Mouse (Mus musculus): ENCODE measurements around the gene Fam216a.

The Fam216a gene

DNA sequence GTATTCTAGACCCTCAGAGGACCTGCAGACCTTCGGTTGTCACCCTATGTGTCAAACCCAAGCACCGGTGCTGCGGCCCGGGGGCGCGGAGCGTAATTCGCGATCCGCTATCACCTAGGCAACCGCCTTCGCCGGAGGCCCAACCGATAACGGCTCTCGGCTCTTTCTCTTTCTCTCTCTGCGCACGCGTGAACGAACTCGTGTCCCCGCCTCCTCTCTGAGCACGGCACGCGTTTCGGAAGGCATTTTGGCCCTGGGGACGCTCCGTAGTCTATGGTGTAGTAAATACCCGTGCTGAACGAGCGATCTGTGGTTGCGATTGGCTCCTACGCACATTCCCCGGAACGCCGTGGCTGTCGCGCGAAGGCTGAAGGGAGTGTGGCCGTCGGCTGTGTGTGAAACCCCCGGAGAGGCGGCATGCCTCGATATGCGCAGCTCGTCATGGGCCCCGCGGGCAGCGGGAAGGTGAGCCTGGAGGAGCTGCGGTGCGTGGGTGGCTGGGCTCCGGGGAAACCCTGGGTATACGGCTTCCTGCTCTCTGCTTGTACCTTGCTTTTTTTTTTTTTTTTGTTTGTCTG, at the start of gene Fam216a:
Gene Fam216a, minus strand, starts transcription at position 173 of the 578 bp plus-strand sequence.
- peak; percentile 92; the same call in 1 of the 2 replicates for TF ChIP-seq GATA4 (IDR thresholded peaks at IDR 0.05; ENCODE audit: insufficient replicate concordance, low read length)

DNA sequence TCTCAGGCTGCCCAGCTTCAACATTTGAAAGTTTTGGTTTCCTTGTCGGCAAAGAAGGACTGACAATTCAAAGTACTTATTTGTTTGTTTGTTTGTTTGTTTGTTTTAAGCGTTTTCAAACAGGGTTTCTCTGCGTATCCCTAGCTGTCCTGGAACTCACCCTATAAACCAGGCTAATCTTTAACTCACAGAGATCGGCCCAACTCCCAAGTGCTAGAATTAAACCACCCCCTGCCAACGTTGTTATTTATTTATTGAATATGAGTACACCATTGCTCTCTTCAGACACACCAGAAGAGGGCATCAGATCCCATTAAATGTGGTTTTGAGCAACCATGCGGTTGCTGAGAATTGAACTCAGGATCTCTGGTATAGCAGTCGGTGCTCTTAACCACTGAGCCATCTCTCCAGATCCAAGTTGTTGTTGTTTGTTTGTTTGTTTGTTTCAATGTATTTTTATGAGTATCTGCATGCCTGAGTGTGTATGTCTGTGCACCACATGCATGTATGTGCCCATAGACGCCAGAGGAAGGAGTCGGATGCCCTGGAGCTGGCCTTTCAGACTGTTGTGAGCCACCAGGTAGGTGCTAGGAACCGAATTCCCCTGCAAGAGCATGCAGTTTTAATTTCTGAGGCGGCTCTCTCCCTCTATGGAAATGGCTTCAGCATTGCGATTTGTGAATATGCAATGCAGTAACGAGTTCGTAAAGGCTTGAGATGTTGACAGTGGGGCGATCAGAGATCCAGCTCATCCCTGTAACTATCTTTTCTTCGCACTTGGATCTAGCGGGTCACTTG, 49.3 kb upstream of the Fam216a start, which contains the start of gene Anapc7:
Gene Anapc7, plus strand, starts transcription at position 423 of the 798 bp plus-strand sequence.
- no peak for TF ChIP-seq GATA4 (IDR thresholded peaks at IDR 0.05; ENCODE audit: insufficient replicate concordance, low read length)

GRCm38 (mm10) chr5:122415465-122415864, 43.3 kb upstream of the Fam216a start:
- no peak for TF ChIP-seq GATA4 (IDR thresholded peaks at IDR 0.05; ENCODE audit: insufficient replicate concordance, low read length)

- TF ChIP-seq GATA4 (IDR thresholded peaks at IDR 0.05; ENCODE audit: insufficient replicate concordance, low read length): no peak
Measured at GRCm38 (mm10) chr5:122414351-122414750, 42.2 kb upstream of the Fam216a start.

- TF ChIP-seq GATA4 (IDR thresholded peaks at IDR 0.05; ENCODE audit: insufficient replicate concordance, low read length): no peak
Measured at GRCm38 (mm10) chr5:122412826-122413225, 40.7 kb upstream of the Fam216a start.

- no peak for TF ChIP-seq GATA4 (IDR thresholded peaks at IDR 0.05; ENCODE audit: insufficient replicate concordance, low read length)
Measured at GRCm38 (mm10) chr5:122411892-122412291, 39.7 kb upstream of the Fam216a start.

- no peak for TF ChIP-seq GATA4 (IDR thresholded peaks at IDR 0.05; ENCODE audit: insufficient replicate concordance, low read length)
Measured at GRCm38 (mm10) chr5:122409692-122410645, 37.8 kb upstream of the Fam216a start.

DNA sequence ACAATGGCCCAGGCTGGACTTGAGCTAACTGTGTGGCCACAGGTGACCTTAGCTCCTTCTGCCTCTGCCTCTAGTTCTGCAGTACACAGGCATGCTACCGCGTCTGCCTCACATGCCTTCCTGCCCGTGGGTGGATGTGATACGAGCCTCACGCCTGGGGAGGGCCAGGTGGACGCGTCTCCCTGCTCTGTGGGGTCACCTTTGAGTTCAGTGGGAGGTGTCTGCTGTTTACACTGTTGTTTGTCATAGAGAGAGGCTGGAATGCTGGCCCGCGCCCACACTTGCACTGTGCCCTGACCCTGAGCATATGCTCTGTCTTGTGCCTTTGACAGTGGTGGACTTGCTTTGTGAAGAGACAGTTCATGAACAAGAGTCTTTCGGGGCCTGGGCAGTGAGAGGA, 33.4 kb upstream of the Fam216a start:
- TF ChIP-seq GATA4 (IDR thresholded peaks at IDR 0.05; ENCODE audit: insufficient replicate concordance, low read length): no peak

- TF ChIP-seq GATA4 (IDR thresholded peaks at IDR 0.05; ENCODE audit: insufficient replicate concordance, low read length): no peak
Measured at GRCm38 (mm10) chr5:122403362-122403761, 31.2 kb upstream of the Fam216a start.

GRCm38 (mm10) chr5:122402772-122403171, 30.6 kb upstream of the Fam216a start:
- TF ChIP-seq GATA4 (IDR thresholded peaks at IDR 0.05; ENCODE audit: insufficient replicate concordance, low read length): no peak

- TF ChIP-seq GATA4 (IDR thresholded peaks at IDR 0.05; ENCODE audit: insufficient replicate concordance, low read length): no peak
Measured at GRCm38 (mm10) chr5:122402160-122402559, 30.0 kb upstream of the Fam216a start.

- no peak for TF ChIP-seq GATA4 (IDR thresholded peaks at IDR 0.05; ENCODE audit: insufficient replicate concordance, low read length)
Measured at GRCm38 (mm10) chr5:122401303-122401640, 29.1 kb upstream of the Fam216a start.

DNA sequence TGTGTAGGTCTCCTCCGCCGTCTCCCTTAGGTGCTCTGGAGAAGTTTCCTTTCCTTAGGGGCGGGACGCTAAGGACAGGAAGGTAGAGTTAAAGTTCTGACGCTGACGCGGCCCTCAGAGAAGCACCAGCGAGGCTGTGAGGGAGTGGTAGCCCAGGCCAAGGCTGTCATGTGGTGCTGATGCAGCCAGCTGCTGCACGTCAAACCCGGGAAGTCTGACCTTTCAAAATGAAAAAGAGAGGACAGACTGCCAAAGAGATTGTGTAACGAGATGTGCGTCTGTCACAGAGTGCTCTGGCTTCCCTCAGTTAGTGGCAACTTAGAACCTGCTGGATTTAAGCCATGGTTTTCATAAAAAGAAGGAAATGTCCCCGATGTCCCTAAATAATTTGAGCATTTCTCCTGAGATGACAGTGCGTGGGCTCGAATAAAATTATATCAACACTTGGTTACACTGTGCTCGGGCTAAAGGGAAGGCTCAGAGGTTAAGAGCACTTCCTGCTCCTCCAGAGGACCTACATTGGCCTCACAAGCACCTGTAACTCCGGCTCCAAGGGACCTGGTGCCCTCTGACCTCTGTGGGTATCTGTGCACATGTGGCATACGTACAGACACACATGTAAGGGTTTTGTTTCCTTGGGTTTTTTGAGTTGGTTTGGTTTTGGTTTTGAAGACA, 28.6 kb upstream of the Fam216a start:
- no peak; the same call in 1 of the 2 replicates for TF ChIP-seq GATA4 (IDR thresholded peaks at IDR 0.05; ENCODE audit: insufficient replicate concordance, low read length)

DNA sequence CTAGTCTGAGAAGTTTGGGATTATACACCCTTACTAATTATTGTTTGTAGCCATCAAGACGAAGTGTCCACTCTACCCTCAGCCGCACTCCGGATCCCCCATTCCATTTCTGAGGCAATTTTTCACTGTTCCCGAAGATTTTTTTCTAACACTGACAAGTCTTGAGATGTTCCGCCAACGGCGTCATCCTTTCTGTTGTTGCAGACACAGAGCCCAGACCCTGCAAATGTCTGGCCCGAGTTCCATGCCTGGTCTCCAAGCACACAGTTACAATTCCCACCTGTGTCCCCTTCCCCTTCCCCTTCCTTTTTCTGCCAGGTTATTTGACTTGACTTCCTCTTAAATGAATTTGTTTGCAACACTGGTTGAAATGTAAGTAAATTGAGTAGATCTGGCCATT, 27.7 kb upstream of the Fam216a start:
- no peak for TF ChIP-seq GATA4 (IDR thresholded peaks at IDR 0.05; ENCODE audit: insufficient replicate concordance, low read length)

DNA sequence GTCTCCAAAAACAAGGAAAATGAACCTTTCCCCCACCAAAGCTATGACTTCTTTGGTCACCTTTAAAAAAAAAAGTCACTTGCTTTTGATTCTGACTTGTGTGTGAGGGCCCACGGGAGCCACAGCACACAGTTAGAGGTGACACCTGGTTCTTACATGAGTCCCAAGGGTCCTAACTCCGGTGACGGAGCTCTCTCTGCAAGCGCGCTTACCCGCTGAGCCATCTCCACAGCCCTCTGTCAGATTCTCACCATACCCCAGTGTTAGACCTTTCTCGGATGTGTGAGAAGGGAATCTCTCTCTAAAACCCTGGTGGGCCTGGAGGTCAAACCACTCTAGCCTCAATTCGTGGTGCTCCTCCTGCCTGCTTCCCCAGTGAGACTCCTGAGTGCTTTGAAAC, 25.3 kb upstream of the Fam216a start:
- TF ChIP-seq GATA4 (IDR thresholded peaks at IDR 0.05; ENCODE audit: insufficient replicate concordance, low read length): no peak

Data from liver, adult (tissue).